Mouse (Mus musculus): ENCODE measurements around the gene Dnmt3c.

DNA sequence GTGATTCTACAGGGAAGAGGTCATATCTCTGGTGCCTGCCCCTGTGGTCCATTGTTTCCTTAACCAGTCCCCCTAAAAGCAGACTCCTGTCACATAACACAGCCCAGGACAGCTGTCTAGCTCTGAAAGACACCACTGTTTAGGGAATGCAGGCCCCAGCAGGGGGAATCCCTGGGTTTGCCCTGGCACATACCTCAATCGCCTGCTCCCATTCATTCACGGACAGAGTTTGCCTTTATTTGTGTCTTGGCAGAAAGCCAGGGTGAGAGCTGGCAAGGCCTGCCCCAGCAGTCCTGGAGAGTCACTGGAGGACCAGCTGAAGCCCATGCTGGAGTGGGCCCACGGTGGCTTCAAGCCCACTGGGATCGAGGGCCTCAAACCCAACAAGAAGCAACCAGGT, 16.8 kb downstream of the Dnmt3c start:
- TF ChIP-seq CTCF (IDR thresholded peaks at IDR 0.05; ENCODE audit: low read depth) = no peak
- no peak for TF ChIP-seq EP300 (IDR thresholded peaks at IDR 0.05; ENCODE audit: low read depth)

Measured in heart, postnatal 0 days (tissue).